Mouse (Mus musculus): ENCODE data around the gene Lrrc27.

GRCm38 (mm10) chr7:139197022-139197421, 15.8 kb upstream of the Lrrc27 start:
- TF ChIP-seq RAD21 (IDR thresholded peaks at IDR 0.05; ENCODE audit: low read depth, low read length) (no peak), POLR2A (IDR thresholded peaks at IDR 0.05; ENCODE audit: low read depth, low read length) (no peak), CTCF (conservative IDR thresholded peaks at IDR 0.05 in 1 of 2, IDR thresholded peaks at IDR 0.05 in 1 of 2; ENCODE audit: low read depth in 2 of 2, low read length in 2 of 2) (no peak), E2F4 (IDR thresholded peaks at IDR 0.05; ENCODE audit: insufficient replicate concordance, low read depth, low read length) (no peak), EP300 (IDR thresholded peaks at IDR 0.05; ENCODE audit: low read length) (no peak), CHD2 (IDR thresholded peaks at IDR 0.05; ENCODE audit: low read length) (no peak), TCF12 (IDR thresholded peaks at IDR 0.05; ENCODE audit: low read depth, low read length) (no peak), BHLHE40 (IDR thresholded peaks at IDR 0.05; ENCODE audit: low read depth, low read length) (no peak), ZMIZ1 (IDR thresholded peaks at IDR 0.05; ENCODE audit: low read depth, low read length) (no peak), MYC (IDR thresholded peaks at IDR 0.05; ENCODE audit: low read depth, low read length) (no peak), POLR2AphosphoS2 (IDR thresholded peaks at IDR 0.05; ENCODE audit: low read depth, low read length) (no peak), NELFE (IDR thresholded peaks at IDR 0.05; ENCODE audit: low read depth, low read length) (no peak), MEF2A (IDR thresholded peaks at IDR 0.05; ENCODE audit: borderline replicate concordance, low read depth, low read length) (no peak)

Data from CH12.LX (cell line).